Mouse (Mus musculus) induced T-regulatory cell, adult 2 months (primary cell): Measurements from ENCODE around the gene Olfr1143.

Source experiments
- DNase-seq: peaks from one replicate; pipeline ENCODE4 v3.0.0-alpha.2; 2012; ENCODE audit warnings: low read depth

The Olfr1143 gene

GRCm38 (mm10) chr2:87800292-87800691, at the start of gene Olfr1143:
Gene Olfr1143 (plus strand): TSS chr2:87800592.
- no peak for DNase-seq

DNA sequence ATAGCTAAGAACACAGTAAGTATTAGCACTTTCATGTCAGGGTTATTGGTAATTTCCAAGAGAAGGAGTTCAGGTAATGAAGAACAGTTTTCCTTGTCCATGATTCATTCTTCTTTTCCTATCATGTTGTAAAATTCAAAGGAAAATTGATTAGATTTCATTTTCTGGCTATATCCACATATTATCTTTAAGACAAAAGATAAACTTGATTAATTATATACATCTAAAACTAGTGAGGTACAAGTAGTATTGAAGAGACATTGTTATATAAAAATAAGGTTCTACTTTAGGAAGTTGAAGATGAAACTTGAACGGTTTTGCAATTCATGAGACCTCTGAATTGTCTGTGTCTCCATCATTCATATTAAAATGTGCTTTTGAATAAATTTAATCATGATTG, 46.5 kb upstream of the Olfr1143 start, which contains the start of gene Olfr1141:
Gene Olfr1141 (minus strand): TSS at position 101 of the 400 bp plus-strand sequence.
- no peak for DNase-seq

GRCm38 (mm10) chr2:87776143-87776542, 24.2 kb upstream of the Olfr1143 start:
- no peak for DNase-seq

- no peak for DNase-seq
These were observed 21.2 kb upstream of the Olfr1143 start, which contains the start of gene Olfr152 for GRCm38 (mm10) chr2:87779183-87779582. Gene Olfr152 (plus strand): TSS chr2:87779483.

- no peak for DNase-seq
These were observed 9.1 kb downstream of the Olfr1143 start, which contains the start of gene Olfr1145 for GRCm38 (mm10) chr2:87809522-87809921. Gene Olfr1145 (plus strand): TSS chr2:87809822.

GRCm38 (mm10) chr2:87830233-87830632, 29.8 kb downstream of the Olfr1143 start, which contains the start of gene Olfr1148:
Gene Olfr1148 (plus strand): TSS chr2:87830533.
- DNase-seq: no peak

GRCm38 (mm10) chr2:87843693-87844092, 43.3 kb downstream of the Olfr1143 start, which contains the start of gene Olfr1150-ps1:
Gene Olfr1150-ps1 (plus strand): TSS chr2:87843993.
- DNase-seq: no peak
